Mouse (Mus musculus) MEL (cell line): ENCODE measurements at regions not wholly inside any gene's neighbourhood (a gene's known extent, or its start where the extent isn't known, plus 50 kb on each side); places are given as distances from the start of the nearest gene placed in this dataset.
A peak's percentile ranks its signal among the peaks of the same experiment; 100 is the strongest.

Experiments used
- DNase-seq: peaks from one replicate; pipeline ENCODE4 v3.0.0; 2011; ENCODE audit warnings: low read depth, low spot score
- H3K27ac ChIP-seq: 2 replicates; pipeline ENCODE4 v1.5.1; 2012; ENCODE audit warnings: low read depth, mild to moderate bottlenecking, control low read depth, low read length, moderate library complexity; ENCODE audit not compliant: control insufficient read depth
- H3K27me3 ChIP-seq, 2 experiments: fragments of 150-350 bp in 1 of 2; sonication (generic) in 1 of 2; 2 replicates each; pipeline ENCODE4 v1.6.1; 2012; ENCODE audit warnings: low read length in 2 of 2, mild to moderate bottlenecking in 2 of 2, improper control_type of control experiment in 1 of 2, moderate library complexity in 1 of 2; ENCODE audit not compliant: insufficient read depth in 2 of 2, control insufficient read depth in 1 of 2
- H3K36me3 ChIP-seq, 2 experiments: 2 replicates each; pipeline ENCODE4 v1.6.1; 2012 to 2014; ENCODE audit warnings: low read length in 2 of 2, improper control_type of control experiment in 1 of 2, inconsistent platforms in 1 of 2, mild to moderate bottlenecking in 1 of 2; ENCODE audit not compliant: insufficient read depth in 2 of 2, control insufficient read depth in 1 of 2
- H3K4me1 ChIP-seq, 2 experiments: fragments of 150-350 bp in 1 of 2; sonication (generic) in 1 of 2; 2 replicates each; pipeline ENCODE4 v1.6.1; 2012; ENCODE audit warnings: low read length in 2 of 2, improper control_type of control experiment in 1 of 2, mild to moderate bottlenecking in 1 of 2; ENCODE audit not compliant: insufficient read depth in 2 of 2, control insufficient read depth in 1 of 2
- H3K4me3 ChIP-seq, 2 experiments: fragments of 150-350 bp in 1 of 2; sonication (generic) in 1 of 2; 2 replicates each; pipeline ENCODE4 v1.5.1; 2012; ENCODE audit warnings: low read depth in 2 of 2, low read length in 2 of 2, mild to moderate bottlenecking in 2 of 2, moderate library complexity in 2 of 2, control low read depth in 1 of 2, improper control_type of control experiment in 1 of 2; ENCODE audit not compliant: control insufficient read depth in 1 of 2, insufficient read depth in 1 of 2
- H3K79me2 ChIP-seq: 2 replicates; pipeline ENCODE4 v1.6.1; 2012; ENCODE audit warnings: mild to moderate bottlenecking, low read length, moderate library complexity; ENCODE audit not compliant: control insufficient read depth, poor library complexity, insufficient read depth
- H3K9ac ChIP-seq: 2 replicates; pipeline ENCODE4 v1.6.1; 2012; ENCODE audit warnings: low read depth, mild to moderate bottlenecking, control low read depth, low read length, moderate library complexity; ENCODE audit not compliant: control insufficient read depth, poor library complexity, severe bottlenecking
- H3K9me3 ChIP-seq: fragments of 150-350 bp; sonication (generic); replicated peaks from 2 replicates; pipeline ENCODE4 v1.6.1; 2012; ENCODE audit warnings: mild to moderate bottlenecking, low read length, improper control_type of control experiment, moderate library complexity; ENCODE audit not compliant: insufficient read depth
- BHLHE40 ChIP-seq: IDR thresholded peaks from 2 replicates; pipeline ENCODE4 v1.6.1; 2012; ENCODE audit warnings: low read depth, mild to moderate bottlenecking, inconsistent platforms, low read length, improper control_type of control experiment, borderline replicate concordance
- CTCF ChIP-seq, 3 experiments: IDR thresholded peaks in 2 of 3; conservative IDR thresholded peaks in 1 of 3; 2 replicates each; pipeline ENCODE4 v1.5.1; 2011 to 2012; ENCODE audit warnings: low read length in 3 of 3, low read depth in 2 of 3, mild to moderate bottlenecking in 2 of 3, improper control_type of control experiment in 1 of 3, inconsistent platforms in 1 of 3, mixed read lengths in 1 of 3, moderate library complexity in 1 of 3; ENCODE audit not compliant: control insufficient read depth in 1 of 3, insufficient read depth in 1 of 3, poor library complexity in 1 of 3, severe bottlenecking in 1 of 3
- E2F4 ChIP-seq: IDR thresholded peaks from 2 replicates; pipeline ENCODE4 v1.6.1; 2011; ENCODE audit warnings: low read depth, low read length, improper control_type of control experiment, borderline replicate concordance
- ETS1 ChIP-seq: IDR thresholded peaks from 2 replicates; pipeline ENCODE4 v1.6.1; 2012; ENCODE audit warnings: low read depth, mild to moderate bottlenecking, inconsistent platforms, low read length, improper control_type of control experiment, moderate library complexity
- GABPA ChIP-seq: IDR thresholded peaks from 2 replicates; pipeline ENCODE4 v1.6.1; 2012; ENCODE audit warnings: low read depth, mild to moderate bottlenecking, inconsistent platforms, low read length, improper control_type of control experiment, moderate library complexity
- HCFC1 ChIP-seq: IDR thresholded peaks from 2 replicates; pipeline ENCODE4 v1.6.1; 2012; ENCODE audit warnings: low read depth, mild to moderate bottlenecking, inconsistent platforms, low read length, improper control_type of control experiment, moderate library complexity
- JUND ChIP-seq: IDR thresholded peaks from 2 replicates; pipeline ENCODE4 v1.6.1; 2011; ENCODE audit warnings: low read depth, mild to moderate bottlenecking, improper control_type of control experiment, low read length
- MAX ChIP-seq: IDR thresholded peaks from 2 replicates; pipeline ENCODE4 v1.6.1; 2011; ENCODE audit warnings: low read length, improper control_type of control experiment
- MXI1 ChIP-seq: IDR thresholded peaks from 2 replicates; pipeline ENCODE4 v1.6.1; 2011; ENCODE audit warnings: mild to moderate bottlenecking, low read depth, low read length, improper control_type of control experiment
- MYB ChIP-seq: IDR thresholded peaks from 2 replicates; pipeline ENCODE4 v1.6.1; 2011; ENCODE audit warnings: mild to moderate bottlenecking, low read depth, low read length, improper control_type of control experiment
- MYC ChIP-seq: IDR thresholded peaks from 2 replicates; pipeline ENCODE4 v1.6.1; 2011; ENCODE audit warnings: low read depth, mild to moderate bottlenecking, low read length, improper control_type of control experiment, moderate library complexity
- NRF1 ChIP-seq: IDR thresholded peaks from 2 replicates; pipeline ENCODE4 v1.6.1; 2014; ENCODE audit warnings: low read depth, mild to moderate bottlenecking, inconsistent platforms, low read length, improper control_type of control experiment, moderate library complexity; ENCODE audit not compliant: poor library complexity, insufficient read depth, severe bottlenecking
- POLR2AphosphoS2 ChIP-seq: IDR thresholded peaks from 2 replicates; pipeline ENCODE4 v1.6.1; 2011; ENCODE audit warnings: low read length, improper control_type of control experiment
- RCOR1 ChIP-seq: IDR thresholded peaks from 2 replicates; pipeline ENCODE4 v1.6.1; 2012; ENCODE audit warnings: low read depth, mild to moderate bottlenecking, inconsistent platforms, low read length, improper control_type of control experiment
- SIN3A ChIP-seq: IDR thresholded peaks from 2 replicates; pipeline ENCODE4 v1.6.1; 2012; ENCODE audit warnings: low read length, improper control_type of control experiment, inconsistent platforms
- SMC3 ChIP-seq: IDR thresholded peaks from 2 replicates; pipeline ENCODE4 v1.6.1; 2011; ENCODE audit warnings: low read depth, low read length, improper control_type of control experiment
- TCF12 ChIP-seq: IDR thresholded peaks from 2 replicates; pipeline ENCODE4 v1.6.1; 2014; ENCODE audit warnings: low read depth, mild to moderate bottlenecking, inconsistent platforms, low read length, improper control_type of control experiment, moderate library complexity
- UBTF ChIP-seq: IDR thresholded peaks from 2 replicates; pipeline ENCODE4 v1.6.1; 2012; ENCODE audit warnings: low read depth, mild to moderate bottlenecking, inconsistent platforms, low read length, improper control_type of control experiment, moderate library complexity, borderline replicate concordance; ENCODE audit not compliant: insufficient read depth
- USF1 ChIP-seq: IDR thresholded peaks from 2 replicates; pipeline ENCODE4 v1.6.1; 2014; ENCODE audit warnings: low read depth, mild to moderate bottlenecking, inconsistent platforms, low read length, improper control_type of control experiment, moderate library complexity
- USF2 ChIP-seq, 2 experiments: IDR thresholded peaks; 2 replicates each; pipeline ENCODE4 v1.6.1; 2011 to 2012; ENCODE audit warnings: improper control_type of control experiment in 2 of 2, low read length in 2 of 2, borderline replicate concordance in 1 of 2, inconsistent platforms in 1 of 2, low read depth in 1 of 2, mild to moderate bottlenecking in 1 of 2; ENCODE audit not compliant: insufficient read depth in 1 of 2
- ZC3H11A ChIP-seq: IDR thresholded peaks from 2 replicates; pipeline ENCODE4 v1.6.1; 2012; ENCODE audit warnings: low read depth, mild to moderate bottlenecking, inconsistent platforms, low read length, improper control_type of control experiment
- ZMIZ1 ChIP-seq: IDR thresholded peaks from 2 replicates; pipeline ENCODE4 v1.6.1; 2012; ENCODE audit warnings: low read depth, mild to moderate bottlenecking, inconsistent platforms, low read length, improper control_type of control experiment, moderate library complexity

DNA sequence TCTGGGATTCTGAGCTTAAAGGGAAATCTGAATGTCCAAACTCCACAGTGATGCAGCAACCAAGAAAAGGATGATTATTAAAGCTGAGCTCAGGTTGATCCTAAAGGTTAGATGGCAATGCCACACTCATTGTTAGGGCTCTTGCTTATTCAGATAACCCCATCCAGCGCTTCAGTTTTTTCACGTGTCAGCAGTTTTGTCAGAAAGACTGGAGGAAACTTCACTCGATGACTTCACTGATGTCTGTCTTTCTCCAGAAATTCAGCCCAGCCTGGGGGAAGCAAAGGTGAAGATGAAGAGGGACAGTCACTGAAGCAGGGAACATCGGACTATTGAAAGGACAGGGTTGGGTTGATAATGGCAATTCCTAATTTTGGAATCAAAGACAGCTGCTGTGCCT, 91.4 kb downstream of the Ccdc71l start (continued):
- no peak for TF ChIP-seq UBTF

DNA sequence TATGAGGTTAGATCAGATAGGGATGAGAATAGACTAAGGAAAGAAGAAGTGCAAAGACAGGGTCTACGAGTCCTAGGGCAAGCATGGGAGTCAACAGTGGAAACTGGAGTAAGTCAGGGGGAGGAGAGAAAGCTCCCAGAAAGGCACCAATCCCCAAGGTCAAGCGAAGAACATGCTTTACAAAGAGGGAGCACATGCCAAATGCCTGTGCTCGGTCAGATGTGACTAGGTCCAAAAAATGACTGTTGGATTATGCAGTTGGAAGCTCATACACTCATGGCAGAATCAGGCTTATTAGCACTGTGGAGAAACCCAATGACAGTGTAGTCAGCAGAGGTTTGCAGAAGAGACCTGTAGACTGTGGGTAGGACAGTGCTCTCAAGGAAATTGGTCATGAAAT, 100.9 kb downstream of the Ccdc71l start:
- H3K79me2 ChIP-seq: no peaks in the 10 kb centered on the region
- H3K27ac ChIP-seq: no peak overlapping the region
- H3K4me3 ChIP-seq: no peak overlapping the region
- TF ChIP-seq NRF1 (no peak), MXI1 (no peak), JUND (no peak), SIN3A (no peak), ZMIZ1 (no peak), E2F4 (no peak), BHLHE40 (no peak), RCOR1 (no peak), SMC3 (no peak), CTCF (IDR thresholded peaks at IDR 0.05 in 2 of 3, conservative IDR thresholded peaks at IDR 0.05 in 1 of 3; ENCODE audit: control insufficient read depth in 1 of 3, insufficient read depth in 1 of 3, low read depth in 2 of 3, low read length in 3 of 3, poor library complexity in 1 of 3, severe bottlenecking in 1 of 3) (no peak), MYB (no peak), MAX (no peak), USF1 (no peak), USF2 (IDR thresholded peaks at IDR 0.05; ENCODE audit: borderline replicate concordance in 1 of 2, insufficient read depth in 1 of 2, low read depth in 1 of 2, low read length in 2 of 2) (no peak)
- no peaks in the 10 kb centered on the region for H3K36me3 ChIP-seq
- H3K9me3 ChIP-seq: no peaks in the 10 kb centered on the region
- no peak for DNase-seq
- H3K9ac ChIP-seq: no peak overlapping the region
- H3K27me3 ChIP-seq: no peaks in the 10 kb centered on the region
- 0 out of 4 replicates have a peak, but pooled peaks cover 0 to 2% of the 10 kb centered on the region in 2 experiments for H3K4me1 ChIP-seq

DNA sequence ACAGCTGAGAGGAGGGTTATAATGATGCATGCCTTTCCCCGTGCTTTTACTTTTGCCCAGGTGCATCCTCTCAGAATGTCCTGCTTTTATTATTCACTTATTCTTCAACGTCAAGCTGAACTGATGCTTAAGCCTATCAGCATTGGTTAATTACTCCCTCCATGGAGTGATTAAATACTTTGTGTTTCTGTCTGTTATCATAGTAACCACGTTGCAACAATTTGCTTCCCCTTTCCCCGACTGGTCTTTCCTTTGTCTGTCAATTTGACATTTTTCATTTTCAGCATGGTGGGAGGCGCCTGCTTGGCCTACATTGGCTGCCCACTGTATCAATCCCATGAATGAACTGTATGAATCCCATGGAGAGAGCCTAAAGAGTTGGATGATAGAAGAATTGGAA, 101.8 kb downstream of the Ccdc71l start:
- Histone ChIP-seq H3K9ac (no peak overlapping the region), H3K79me2 (no peaks in the 10 kb centered on the region), H3K27me3 (no peaks in the 10 kb centered on the region), H3K9me3 (no peaks in the 10 kb centered on the region), H3K4me3 (no peak overlapping the region), H3K27ac (no peak overlapping the region), H3K36me3 (no peaks in the 10 kb centered on the region), H3K4me1 (0 out of 4 replicates have a peak, but pooled peaks cover 0 to 2% of the 10 kb centered on the region in 2 experiments)
- TF ChIP-seq MYC (no peak), ZC3H11A (no peak), TCF12 (no peak), JUND (no peak), E2F4 (no peak), HCFC1 (no peak), USF1 (no peak), ETS1 (no peak), GABPA (no peak), POLR2AphosphoS2 (no peak)
- DNase-seq: peak; percentile 23
